Mouse (Mus musculus) brain, embryonic 14.5 days (tissue): ENCODE data around the gene Scamp3. TPM values are rescaled to one million over a fixed set of nuclear protein-coding genes. Genes with fewer than 3 reads are reported as not detected.

Source experiments
- DNase-seq: peaks from one replicate; pipeline ENCODE4 v3.0.0-alpha.2; 2011; ENCODE audit warnings: low read depth
- CTCF ChIP-seq: fragments of 200-500 bp; IDR thresholded peaks from 2 replicates; pipeline ENCODE4 v1.5.1; 2012; ENCODE audit warnings: inconsistent platforms, mild to moderate bottlenecking, moderate library complexity, borderline replicate concordance; ENCODE audit not compliant: insufficient read depth, insufficient read length; ENCODE audit errors: extremely low read depth
- POLR2A ChIP-seq: fragments of 200-500 bp; IDR thresholded peaks from 2 replicates; pipeline ENCODE4 v1.6.1; 2012; ENCODE audit warnings: mild to moderate bottlenecking, inconsistent platforms, borderline replicate concordance; ENCODE audit not compliant: poor library complexity, insufficient read depth, insufficient read length, severe bottlenecking; ENCODE audit errors: extremely low read depth
- polyA plus RNA-seq: library from polyadenylated mRNA; depleted of rRNA; stranded (reverse); fragments of >200 nt; gene quantifications from 2 replicates; pipeline ENCODE4 v1.2.3, GENCODE M21; 2012; rRNA removed

Scamp3 gene
- polyA plus RNA-seq, 1 experiment: 132 TPM

DNA sequence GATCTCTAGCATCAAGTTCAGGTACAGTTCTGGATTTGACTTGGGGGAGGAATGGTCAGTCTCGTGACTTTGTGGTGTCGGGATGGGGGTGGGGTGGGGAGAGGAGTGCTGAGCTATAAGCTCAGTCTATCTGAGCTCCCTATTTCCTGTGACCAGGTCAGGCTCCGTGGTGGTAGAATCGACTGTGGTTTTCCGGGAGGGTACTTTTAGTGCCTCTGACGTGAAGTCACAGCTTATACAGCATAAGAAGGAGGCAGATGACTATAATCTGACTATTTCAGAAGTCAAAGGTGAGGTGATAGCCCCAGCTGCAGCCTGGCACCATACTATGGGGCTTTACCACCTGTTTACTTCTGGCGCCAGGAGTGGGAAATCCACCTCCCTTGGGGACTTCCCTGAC is 54.1 kb downstream of the Scamp3 start:
- no peak for DNase-seq
- TF ChIP-seq CTCF: no peak
- no peak for TF ChIP-seq POLR2A

DNA sequence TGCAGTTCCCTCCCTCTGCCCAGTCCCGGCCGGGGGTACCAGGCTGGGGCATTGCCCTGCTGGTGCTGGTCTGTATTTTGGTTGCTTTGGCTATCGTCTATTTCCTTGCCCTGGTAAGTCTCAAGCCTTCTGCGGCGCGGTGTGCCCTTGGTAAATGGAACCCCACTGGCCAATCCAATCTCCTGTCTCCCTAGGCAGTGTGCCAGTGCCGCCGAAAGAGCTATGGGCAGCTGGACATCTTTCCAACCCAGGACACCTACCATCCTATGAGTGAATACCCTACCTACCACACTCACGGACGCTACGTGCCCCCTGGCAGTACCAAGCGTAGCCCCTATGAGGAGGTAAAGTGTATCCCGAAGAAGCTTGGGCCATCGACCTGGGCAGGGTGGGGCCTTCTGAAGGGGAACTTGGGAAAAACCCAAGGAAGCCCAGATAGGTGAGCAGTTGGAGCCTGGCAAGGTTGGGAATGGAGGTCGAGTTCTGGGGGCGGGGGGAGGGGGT is 54.6 kb downstream of the Scamp3 start:
- no peak for TF ChIP-seq CTCF
- no peak for TF ChIP-seq POLR2A
- DNase-seq: no peak

Other genes with a start within 250 kb of the Scamp3 start
- gene Ash1l, start 226.9 kb upstream of the Scamp3 start, polyA plus RNA-seq: 19.1 and 25.1 TPM in 2 replicates
- 75.2 and 86.7 TPM in 2 replicates for gene Dap3, start 226.3 kb upstream of the Scamp3 start, polyA plus RNA-seq
- 131 and 149 TPM in 2 replicates for gene Rusc1, start 84.2 kb upstream of the Scamp3 start, polyA plus RNA-seq
- 0.03 and 0.05 TPM in 2 replicates for gene Gm43738, start 76.4 kb upstream of the Scamp3 start, polyA plus RNA-seq
- gene Fdps, start 75.5 kb upstream of the Scamp3 start, polyA plus RNA-seq: 169 and 202 TPM in 2 replicates
- gene Pklr, start 41.3 kb upstream of the Scamp3 start, polyA plus RNA-seq: 0.14 and 0.21 TPM in 2 replicates
- 61.6 and 68.6 TPM in 2 replicates for gene Hcn3, start 17.3 kb upstream of the Scamp3 start, polyA plus RNA-seq
- gene Clk2, start 12.7 kb upstream of the Scamp3 start, polyA plus RNA-seq: 103 and 123 TPM in 2 replicates
- 69.1 and 73.8 TPM in 2 replicates for gene Fam189b, start 5.7 kb downstream of the Scamp3 start, polyA plus RNA-seq
- 55.6 and 56.3 TPM in 2 replicates for gene Gba, start 25.5 kb downstream of the Scamp3 start, polyA plus RNA-seq
- gene Thbs3, start 37.7 kb downstream of the Scamp3 start, polyA plus RNA-seq: 117 and 168 TPM in 2 replicates
- gene Mtx1, start 49.6 kb downstream of the Scamp3 start, polyA plus RNA-seq: 146 and 201 TPM in 2 replicates
- 9.3 and 10.0 TPM in 2 replicates for gene Muc1, start 51.6 kb downstream of the Scamp3 start, polyA plus RNA-seq
- gene Krtcap2, start 68.5 kb downstream of the Scamp3 start, polyA plus RNA-seq: 86.7 and 106 TPM in 2 replicates
- 131 and 144 TPM in 2 replicates for gene Trim46, start 68.8 kb downstream of the Scamp3 start, polyA plus RNA-seq
- 145 and 269 TPM in 2 replicates for gene Dpm3, start 81.9 kb downstream of the Scamp3 start, polyA plus RNA-seq
- gene Slc50a1, start 93.1 kb downstream of the Scamp3 start, polyA plus RNA-seq: 41.4 and 71.8 TPM in 2 replicates
- gene Efna1, start 103.7 kb downstream of the Scamp3 start, polyA plus RNA-seq: 11.2 and 12.0 TPM in 2 replicates
- gene Efna3, start 145.5 kb downstream of the Scamp3 start, polyA plus RNA-seq: 59.4 and 60.3 TPM in 2 replicates
- 12.6 and 22.9 TPM in 2 replicates for gene Efna4, start 160.6 kb downstream of the Scamp3 start, polyA plus RNA-seq
- 63.6 and 75.5 TPM in 2 replicates for gene Adam15, start 172.5 kb downstream of the Scamp3 start, polyA plus RNA-seq
- 0.38 and 0.57 TPM in 2 replicates for gene Dcst2, start 184.5 kb downstream of the Scamp3 start, polyA plus RNA-seq
- gene Dcst1, start 187.8 kb downstream of the Scamp3 start, polyA plus RNA-seq: 0.04 TPM in 1 of 2 replicates, not detected in the other
- gene Zbtb7b, start 217.3 kb downstream of the Scamp3 start, polyA plus RNA-seq: 2.4 and 2.8 TPM in 2 replicates
- 4.6 and 5.2 TPM in 2 replicates for gene Lenep, start 225.3 kb downstream of the Scamp3 start, polyA plus RNA-seq
- gene Flad1, start 234.4 kb downstream of the Scamp3 start, polyA plus RNA-seq: 39.4 and 53.9 TPM in 2 replicates
- gene Cks1b, start 240.9 kb downstream of the Scamp3 start, polyA plus RNA-seq: 79.8 and 129 TPM in 2 replicates
- 29.5 and 30.2 TPM in 2 replicates for gene Shc1, start 241.0 kb downstream of the Scamp3 start, polyA plus RNA-seq